Mouse (Mus musculus): ENCODE results near the gene Rpp40.

The Rpp40 gene

GRCm38 (mm10) chr13:35905879-35906481 is at the start of gene Rpp40:
Gene Rpp40 (minus strand): TSS chr13:35906359.
- peak; percentile 82 to 88 for DNase-seq (ENCODE audit: low spot score in 2 of 2)

- no peak for DNase-seq (ENCODE audit: low spot score in 2 of 2)
Observed at GRCm38 (mm10) chr13:35949814-35950455, 43.8 kb upstream of the Rpp40 start.

GRCm38 (mm10) chr13:35947354-35948000 is 41.3 kb upstream of the Rpp40 start:
- peak; percentile 57 to 83 for DNase-seq (ENCODE audit: low spot score in 2 of 2)

DNA sequence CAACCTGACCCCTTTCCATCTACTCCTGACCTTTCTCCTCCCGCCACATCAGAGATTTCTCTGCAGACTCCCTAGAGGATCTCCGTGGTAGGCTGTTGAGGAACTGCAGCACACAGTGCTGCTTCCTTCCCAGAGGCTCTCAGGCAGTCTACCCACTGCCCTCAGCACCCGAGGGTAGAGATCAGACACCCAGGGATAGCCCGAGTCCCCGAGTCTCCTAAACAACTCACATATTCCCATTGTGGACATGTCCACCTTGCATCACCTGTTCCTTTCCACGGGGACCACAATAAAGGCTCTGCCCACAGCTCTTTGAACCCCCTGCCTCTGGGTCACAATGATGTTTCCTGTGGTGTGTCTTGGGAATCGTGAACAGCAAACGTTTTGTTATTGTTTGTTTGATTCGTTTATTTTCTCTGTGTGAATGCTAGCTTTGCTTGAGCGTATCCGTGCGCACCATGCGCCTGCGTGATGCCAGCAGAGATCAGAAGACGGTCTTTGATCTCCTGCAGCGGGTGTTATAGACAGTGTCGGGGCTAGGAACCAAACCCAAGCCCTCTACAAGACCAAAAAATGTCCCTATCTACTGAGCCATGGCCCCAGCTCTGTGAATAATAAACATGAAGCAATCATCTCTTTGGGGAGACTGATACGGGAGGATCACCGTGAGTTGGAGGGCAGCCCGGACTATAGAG is 40.6 kb upstream of the Rpp40 start:
- no peak for DNase-seq (ENCODE audit: low spot score in 2 of 2)

GRCm38 (mm10) chr13:35940934-35941333 is 34.8 kb upstream of the Rpp40 start:
- no peak for DNase-seq (ENCODE audit: low spot score in 2 of 2)

GRCm38 (mm10) chr13:35939871-35940665 is 33.9 kb upstream of the Rpp40 start:
- no peak for DNase-seq (ENCODE audit: low spot score in 2 of 2)

GRCm38 (mm10) chr13:35937991-35938390 is 31.8 kb upstream of the Rpp40 start:
- no peak for DNase-seq (ENCODE audit: low spot score in 2 of 2)

GRCm38 (mm10) chr13:35911476-35911875 is 5.3 kb upstream of the Rpp40 start:
- no peak for DNase-seq (ENCODE audit: low spot score in 2 of 2)

DNA sequence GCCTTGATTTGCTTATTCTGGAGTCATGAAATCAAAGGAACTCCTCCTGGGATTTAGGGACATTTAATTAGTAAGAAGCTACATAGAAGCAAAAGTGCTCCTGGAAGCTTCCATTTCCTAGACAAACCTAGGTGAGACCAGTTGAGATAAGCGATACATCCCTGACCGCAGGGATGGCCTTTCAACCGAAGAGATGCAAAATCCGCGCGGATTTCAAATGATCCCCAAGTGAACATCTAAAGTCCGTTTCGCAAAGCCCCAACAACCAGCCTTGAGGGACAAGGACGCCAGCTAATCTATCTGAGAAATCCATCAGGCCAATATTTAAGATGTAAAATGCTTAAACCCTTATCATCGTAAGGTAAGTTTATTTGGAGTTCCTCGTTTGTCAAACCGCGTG is 781 bp downstream of the Rpp40 start:
- no peak for DNase-seq (ENCODE audit: low spot score in 2 of 2)

GRCm38 (mm10) chr13:35892866-35893265 is 13.3 kb downstream of the Rpp40 start:
- DNase-seq (ENCODE audit: low spot score in 2 of 2), result no peak

- peak; percentile 39 to 64 for DNase-seq (ENCODE audit: low spot score in 2 of 2)
Observed at GRCm38 (mm10) chr13:35886121-35886725, 19.9 kb downstream of the Rpp40 start.

DNA sequence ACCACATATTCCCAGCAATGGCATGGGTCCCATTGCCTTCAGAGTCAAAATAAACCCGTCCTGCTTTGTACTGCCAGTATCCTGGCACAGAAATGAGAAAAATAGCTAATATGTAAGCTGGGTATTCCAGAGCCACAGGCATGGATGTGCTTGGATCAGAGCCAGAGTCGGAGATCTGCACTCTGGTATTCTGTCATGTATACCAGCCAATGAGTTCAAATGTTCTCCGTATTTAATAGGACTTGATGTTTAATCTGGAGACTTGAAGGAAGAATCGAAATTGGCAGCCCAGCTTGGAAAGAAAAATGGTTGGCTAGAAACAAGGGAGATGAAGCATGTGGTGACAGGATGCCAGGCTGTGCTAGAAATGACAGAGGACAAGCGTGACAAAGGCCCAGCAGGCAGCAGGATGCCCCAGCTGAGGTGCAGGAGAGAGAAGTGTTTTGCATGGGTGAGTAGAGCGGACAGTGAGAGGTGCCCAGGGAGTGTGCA is 25.6 kb downstream of the Rpp40 start:
- DNase-seq (ENCODE audit: low spot score in 2 of 2), result no peak

GRCm38 (mm10) chr13:35879519-35879918 is 26.6 kb downstream of the Rpp40 start:
- DNase-seq (ENCODE audit: low spot score in 2 of 2), result no peak

DNA sequence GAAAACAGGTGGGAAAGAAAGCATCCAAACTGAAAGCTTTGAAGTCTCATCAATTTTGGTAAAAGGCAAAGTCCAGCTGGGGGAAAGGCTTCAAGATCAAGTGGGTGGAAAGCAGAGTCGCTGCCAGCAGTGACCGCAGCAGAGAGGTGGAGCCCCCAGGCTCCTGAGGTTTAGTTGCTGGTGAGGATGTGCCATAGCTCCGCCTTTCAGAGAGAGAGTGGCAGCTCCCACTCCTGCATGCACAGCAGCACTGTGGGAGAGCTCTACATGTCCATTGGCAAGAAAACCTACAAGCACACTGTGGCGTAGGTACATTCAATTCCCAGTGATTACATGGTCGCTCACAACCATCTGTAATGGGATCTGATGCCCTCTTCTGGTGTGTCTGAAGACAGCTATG is 27.1 kb downstream of the Rpp40 start:
- DNase-seq (ENCODE audit: low spot score in 2 of 2), result no peak

DNA sequence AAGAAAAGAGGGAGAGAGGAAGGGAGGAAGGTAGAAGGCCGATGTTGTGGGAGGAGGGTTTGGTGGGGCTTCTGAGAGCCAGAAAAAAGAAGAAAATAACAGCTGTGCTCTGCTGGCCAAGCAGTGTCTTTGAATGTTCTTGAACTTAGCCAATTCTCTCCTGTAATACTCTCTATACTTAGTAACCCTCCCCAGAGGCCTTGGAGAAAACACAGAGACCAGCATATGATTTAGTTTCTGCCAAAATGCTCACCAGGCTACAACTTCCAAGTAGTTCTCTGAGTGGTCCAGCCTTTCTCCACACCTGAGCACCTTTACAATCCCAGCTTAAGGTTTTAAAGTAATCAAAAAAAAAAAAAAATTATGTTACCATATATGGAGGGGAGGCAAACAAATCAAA is 27.9 kb downstream of the Rpp40 start:
- DNase-seq (ENCODE audit: low spot score in 2 of 2), result no peak

DNA sequence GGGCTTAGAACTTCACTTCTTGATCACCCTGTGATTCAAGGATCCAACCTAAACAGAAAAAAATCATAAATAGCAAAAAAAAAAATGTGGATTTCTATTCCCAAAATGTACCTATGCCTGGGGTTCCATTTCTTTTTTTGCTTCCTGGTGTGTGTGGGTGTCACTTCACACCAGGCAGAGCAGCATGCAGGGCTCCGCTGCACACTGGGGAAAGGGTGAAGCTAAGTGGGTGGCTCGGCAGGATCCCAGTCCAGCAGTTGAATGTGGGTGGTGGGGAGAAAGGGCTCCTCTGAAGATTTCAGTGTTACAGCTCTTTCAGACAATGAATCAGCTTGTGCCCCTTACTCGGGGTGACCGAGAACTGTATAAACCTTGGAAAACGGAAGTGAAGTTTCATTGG is 30.8 kb downstream of the Rpp40 start:
- no peak for DNase-seq (ENCODE audit: low spot score in 2 of 2)

DNA sequence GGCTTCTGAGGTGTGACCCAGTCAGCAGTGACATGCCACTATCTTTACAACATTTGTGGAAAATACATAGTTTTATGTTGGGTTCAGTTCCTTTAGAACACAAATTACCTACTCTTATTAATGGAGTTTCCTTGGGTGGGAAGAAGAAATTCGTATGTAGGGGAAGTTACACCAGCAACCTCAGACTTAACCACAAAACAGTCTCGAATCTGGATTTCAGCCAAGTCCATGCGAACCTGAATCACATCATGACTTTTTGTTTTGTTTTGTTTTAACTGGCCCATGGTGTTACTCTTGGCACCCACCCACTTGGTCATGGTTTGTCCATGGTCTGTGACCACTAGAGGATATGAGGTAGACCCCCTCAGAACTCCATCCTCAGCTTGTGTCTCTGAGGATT is 35.1 kb downstream of the Rpp40 start:
- no peak for DNase-seq (ENCODE audit: low spot score in 2 of 2)

- DNase-seq (ENCODE audit: low spot score in 2 of 2), result no peak
Observed at GRCm38 (mm10) chr13:35870659-35871058, 35.5 kb downstream of the Rpp40 start.

- no peak for DNase-seq (ENCODE audit: low spot score in 2 of 2)
Observed at GRCm38 (mm10) chr13:35860916-35861315, 45.2 kb downstream of the Rpp40 start.

DNA sequence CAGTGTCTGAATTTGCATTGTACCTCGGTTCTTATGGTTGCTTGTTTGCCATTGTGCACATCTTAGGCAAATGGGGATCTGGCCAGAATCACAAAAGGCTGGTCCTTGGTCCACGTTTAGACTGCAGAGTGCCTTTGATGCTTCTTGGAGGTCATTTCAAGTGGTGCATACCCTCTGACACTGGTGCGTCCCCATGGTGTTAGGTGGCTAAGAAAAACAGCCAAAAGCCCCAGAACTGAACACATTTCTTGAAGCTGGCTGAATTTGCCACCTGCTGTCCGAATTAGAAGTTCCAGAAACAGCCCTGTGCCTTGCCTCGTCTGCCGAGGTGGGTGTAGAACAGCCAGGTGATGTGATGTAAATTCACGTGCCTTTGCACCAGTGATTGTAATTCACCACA is 48.7 kb downstream of the Rpp40 start:
- DNase-seq (ENCODE audit: low spot score in 2 of 2), result no peak
